Mouse (Mus musculus) midbrain, embryonic 10.5 days (tissue): ENCODE results near the gene Elfn1. TPM values are rescaled to one million over a fixed set of nuclear protein-coding genes. Genes with fewer than 3 reads are reported as not detected.

Source experiments
- DNase-seq: peaks from one replicate; pipeline ENCODE4 v3.0.0-alpha.2; 2017; ENCODE audit warnings: low spot score
- H3K27ac ChIP-seq: fragments of 300-500 bp; sonication (generic); replicated peaks from 2 replicates; pipeline ENCODE4 v1.5.1; 2016; ENCODE audit warnings: mild to moderate bottlenecking
- H3K27me3 ChIP-seq: fragments of 300-500 bp; sonication (generic); 2 replicates; pipeline ENCODE4 v1.6.1; 2016; ENCODE audit warnings: low read depth, mild to moderate bottlenecking; ENCODE audit not compliant: poor library complexity, severe bottlenecking
- H3K36me3 ChIP-seq: fragments of 300-500 bp; sonication (generic); 2 replicates; pipeline ENCODE4 v1.6.1; 2016; ENCODE audit warnings: mild to moderate bottlenecking, moderate library complexity
- H3K4me1 ChIP-seq: fragments of 300-500 bp; sonication (generic); 2 replicates; pipeline ENCODE4 v1.6.1; 2016
- H3K4me3 ChIP-seq: fragments of 300-500 bp; sonication (generic); 2 replicates; pipeline ENCODE4 v1.5.1; 2016; ENCODE audit warnings: mild to moderate bottlenecking, moderate library complexity
- H3K9me3 ChIP-seq: fragments of 300-500 bp; sonication (generic); replicated peaks from 2 replicates; pipeline ENCODE4 v1.6.1; 2016; ENCODE audit warnings: mild to moderate bottlenecking
- WGBS: fragments of 180-500 bp; shearing (Covaris S2); methylation state at CpG from one replicate; pipeline ENCODE4 v1.1.7; 2016; 5-methylcytosine and 5-hydroxymethylcytosine counted together
- polyA plus RNA-seq: library from polyadenylated mRNA; unstranded; fragments of >200 nt; fragmentation: Nextera tagmentation; extraction: Ambion mirVana; gene quantifications from 2 replicates; pipeline ENCODE4 v1.2.1, GENCODE M21; 2016

Elfn1 gene
- polyA plus RNA-seq, 1 experiment from 2014 or later = 0.14 TPM

- H3K36me3 ChIP-seq = no peaks in the 10 kb centered on the region
- no peaks in the 10 kb centered on the region for H3K9me3 ChIP-seq
- WGBS = 92% methylated on average over 8 of the region's 8 CpGs
- no peaks in the 10 kb centered on the region for H3K4me1 ChIP-seq
- DNase-seq = no peak
- H3K27ac ChIP-seq = no peak overlapping the region
- no peak overlapping the region for H3K4me3 ChIP-seq
- H3K27me3 ChIP-seq = peaks cover 4% of the 10 kb centered on the region; the same call in 1 of the 2 replicates
These were observed 16.1 kb downstream of the Elfn1 start for GRCm38 (mm10) chr5:139923867-139924266.

GRCm38 (mm10) chr5:139930102-139930501, 22.4 kb downstream of the Elfn1 start:
- no peaks in the 10 kb centered on the region for H3K36me3 ChIP-seq
- no peaks in the 10 kb centered on the region for H3K9me3 ChIP-seq
- no peak overlapping the region for H3K27ac ChIP-seq
- no peak for DNase-seq
- H3K4me3 ChIP-seq = no peak overlapping the region
- 70% methylated on average over 12 of the region's 12 CpGs for WGBS
- peaks cover 17% of the 10 kb centered on the region for H3K27me3 ChIP-seq
- peaks cover 38% of the 10 kb centered on the region for H3K4me1 ChIP-seq

GRCm38 (mm10) chr5:139930927-139931351, 23.2 kb downstream of the Elfn1 start:
- 0% methylated on average over 12 of the region's 12 CpGs for whole genome bisulfite sequencing
- H3K4me3 ChIP-seq = peak overlapping the region; percentile 37
- no peaks in the 10 kb centered on the region for H3K9me3 ChIP-seq
- H3K27me3 ChIP-seq = peaks cover 17% of the 10 kb centered on the region
- H3K4me1 ChIP-seq = peaks cover 38% of the 10 kb centered on the region
- DNase-seq = peak; percentile 37
- H3K36me3 ChIP-seq = no peaks in the 10 kb centered on the region
- H3K27ac ChIP-seq = peak overlapping the region; percentile 76

GRCm38 (mm10) chr5:139931947-139932540, 24.3 kb downstream of the Elfn1 start:
- H3K4me3 ChIP-seq = peak overlapping the region; percentile 14; the same call in 1 of the 2 replicates
- H3K27ac ChIP-seq = peak overlapping the region; percentile 76
- no peaks in the 10 kb centered on the region for H3K36me3 ChIP-seq
- DNase-seq = peak; percentile 32
- no peaks in the 10 kb centered on the region for H3K9me3 ChIP-seq
- WGBS = 47% methylated on average over 15 of the region's 15 CpGs
- H3K4me1 ChIP-seq = peaks cover 38% of the 10 kb centered on the region
- H3K27me3 ChIP-seq = peaks cover 17% of the 10 kb centered on the region

GRCm38 (mm10) chr5:139932595-139933271, 25.0 kb downstream of the Elfn1 start:
- peak; percentile 90 for DNase-seq
- Histone ChIP-seq H3K27me3 (peaks cover 17% of the 10 kb centered on the region), H3K4me3 (peak overlapping the region; percentile 14; the same call in 1 of the 2 replicates), H3K9me3 (no peaks in the 10 kb centered on the region), H3K27ac (peak overlapping the region; percentile 76), H3K36me3 (no peaks in the 10 kb centered on the region), H3K4me1 (peaks cover 38% of the 10 kb centered on the region)
- 36% methylated on average over 13 of the region's 13 CpGs for WGBS

- peak; percentile 51 for DNase-seq
- peaks cover 17% of the 10 kb centered on the region for H3K27me3 ChIP-seq
- H3K4me1 ChIP-seq = peaks cover 38% of the 10 kb centered on the region
- no peak overlapping the region for H3K27ac ChIP-seq
- 51% methylated on average over 7 of the region's 7 CpGs for WGBS
- H3K9me3 ChIP-seq = no peaks in the 10 kb centered on the region
- H3K4me3 ChIP-seq = no peak overlapping the region
- H3K36me3 ChIP-seq = no peaks in the 10 kb centered on the region
These were observed 25.7 kb downstream of the Elfn1 start for GRCm38 (mm10) chr5:139933476-139933875.

- Histone ChIP-seq H3K36me3 (no peaks in the 10 kb centered on the region), H3K4me3 (no peak overlapping the region), H3K27me3 (peaks cover 8% of the 10 kb centered on the region), H3K9me3 (peaks cover 15% of the 10 kb centered on the region; the same call in 1 of the 2 replicates), H3K4me1 (peaks cover 20% of the 10 kb centered on the region), H3K27ac (no peak overlapping the region)
- DNase-seq = no peak
- WGBS = 93% methylated on average over 13 of the region's 13 CpGs
These were observed 28.7 kb downstream of the Elfn1 start for GRCm38 (mm10) chr5:139936431-139936830.

- DNase-seq = no peak
- H3K4me1 ChIP-seq = peaks cover 24% of the 10 kb centered on the region
- 50% methylated on average over 7 of the region's 7 CpGs for WGBS
- peaks cover 14% of the 10 kb centered on the region; the same call in 1 of the 2 replicates for H3K9me3 ChIP-seq
- H3K27me3 ChIP-seq = no peaks in the 10 kb centered on the region
- H3K4me3 ChIP-seq = no peak overlapping the region
- H3K27ac ChIP-seq = no peak overlapping the region
- H3K36me3 ChIP-seq = no peaks in the 10 kb centered on the region
These were observed 37.0 kb downstream of the Elfn1 start for GRCm38 (mm10) chr5:139944697-139945096.

- Histone ChIP-seq H3K36me3 (no peaks in the 10 kb centered on the region), H3K4me3 (no peak overlapping the region), H3K4me1 (peaks cover 31% of the 10 kb centered on the region), H3K27ac (no peak overlapping the region), H3K9me3 (0 out of 2 replicates have a peak, but pooled peaks cover 4% of the 10 kb centered on the region), H3K27me3 (no peaks in the 10 kb centered on the region)
- WGBS = 85% methylated on average over 12 of the region's 12 CpGs
- no peak for DNase-seq
These were observed 38.1 kb downstream of the Elfn1 start for GRCm38 (mm10) chr5:139945715-139946364.

- H3K4me1 ChIP-seq = peaks cover 31% of the 10 kb centered on the region
- no peaks in the 10 kb centered on the region for H3K9me3 ChIP-seq
- 94% methylated on average over 5 of the region's 5 CpGs for WGBS
- no peak for DNase-seq
- H3K36me3 ChIP-seq = no peaks in the 10 kb centered on the region
- H3K27ac ChIP-seq = no peak overlapping the region
- no peaks in the 10 kb centered on the region for H3K27me3 ChIP-seq
- no peak overlapping the region for H3K4me3 ChIP-seq
These were observed 39.7 kb downstream of the Elfn1 start for GRCm38 (mm10) chr5:139947446-139947845.

- DNase-seq = no peak
- peaks cover 31% of the 10 kb centered on the region for H3K4me1 ChIP-seq
- H3K27ac ChIP-seq = no peak overlapping the region
- no peaks in the 10 kb centered on the region for H3K9me3 ChIP-seq
- no peak overlapping the region for H3K4me3 ChIP-seq
- no peaks in the 10 kb centered on the region for H3K36me3 ChIP-seq
- 83% methylated on average over 4 of the region's 4 CpGs for WGBS
- no peaks in the 10 kb centered on the region for H3K27me3 ChIP-seq
These were observed 40.8 kb downstream of the Elfn1 start for GRCm38 (mm10) chr5:139948552-139948951.

- H3K4me1 ChIP-seq = peaks cover 23% of the 10 kb centered on the region
- no peaks in the 10 kb centered on the region for H3K36me3 ChIP-seq
- H3K4me3 ChIP-seq = no peak overlapping the region
- peak; percentile 24 for DNase-seq
- WGBS = 57% methylated on average over 8 of the region's 8 CpGs
- no peaks in the 10 kb centered on the region for H3K27me3 ChIP-seq
- H3K9me3 ChIP-seq = no peaks in the 10 kb centered on the region
- peak overlapping the region; percentile 63; the same call in 1 of the 2 replicates for H3K27ac ChIP-seq
These were observed 41.6 kb downstream of the Elfn1 start for GRCm38 (mm10) chr5:139949363-139949762.
